Mouse (Mus musculus) olfactory bulb, adult 2 months (tissue): ENCODE data around the gene Procr.
"Not testable (repeated sequence)": the region's sequence is repeated elsewhere in the genome, so short reads cannot be mapped to it uniquely, and the experiment has no call there.

Experiments
- CTCF ChIP-seq: fragments of 200-500 bp; IDR thresholded peaks from 2 replicates; pipeline ENCODE4 v1.5.1; 2012; ENCODE audit warnings: low read depth, mild to moderate bottlenecking, low read length, moderate library complexity; ENCODE audit not compliant: insufficient read depth
- POLR2A ChIP-seq: fragments of 200-500 bp; IDR thresholded peaks from 2 replicates; pipeline ENCODE4 v1.6.1; 2012; ENCODE audit warnings: mild to moderate bottlenecking, low read depth, low read length, moderate library complexity; ENCODE audit not compliant: insufficient read depth

DNA sequence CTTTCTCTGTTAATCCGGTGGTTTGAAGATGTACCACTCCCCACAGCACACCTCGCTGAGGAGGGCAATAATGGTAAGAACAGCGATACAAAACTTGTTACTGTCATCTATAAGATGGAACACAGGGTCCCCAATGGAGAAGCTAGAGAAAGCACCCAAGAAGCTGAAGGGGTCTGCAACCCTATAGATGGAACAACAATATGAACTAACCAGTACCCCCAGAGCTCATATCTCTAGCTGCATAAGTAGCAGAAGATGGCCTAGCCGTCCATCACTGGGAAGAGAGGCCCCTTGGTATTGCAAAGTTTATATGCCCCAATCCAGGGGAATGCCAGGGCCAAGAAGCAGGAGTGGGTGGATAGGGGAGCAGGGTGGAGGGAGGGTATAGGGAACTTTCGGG, 15.2 kb upstream of the Procr start, which contains the start of gene Gm17581:
- not testable (repeated sequence) for TF ChIP-seq CTCF, POLR2A
